Mouse (Mus musculus): ENCODE results near the gene Det1.

The Det1 gene

DNA sequence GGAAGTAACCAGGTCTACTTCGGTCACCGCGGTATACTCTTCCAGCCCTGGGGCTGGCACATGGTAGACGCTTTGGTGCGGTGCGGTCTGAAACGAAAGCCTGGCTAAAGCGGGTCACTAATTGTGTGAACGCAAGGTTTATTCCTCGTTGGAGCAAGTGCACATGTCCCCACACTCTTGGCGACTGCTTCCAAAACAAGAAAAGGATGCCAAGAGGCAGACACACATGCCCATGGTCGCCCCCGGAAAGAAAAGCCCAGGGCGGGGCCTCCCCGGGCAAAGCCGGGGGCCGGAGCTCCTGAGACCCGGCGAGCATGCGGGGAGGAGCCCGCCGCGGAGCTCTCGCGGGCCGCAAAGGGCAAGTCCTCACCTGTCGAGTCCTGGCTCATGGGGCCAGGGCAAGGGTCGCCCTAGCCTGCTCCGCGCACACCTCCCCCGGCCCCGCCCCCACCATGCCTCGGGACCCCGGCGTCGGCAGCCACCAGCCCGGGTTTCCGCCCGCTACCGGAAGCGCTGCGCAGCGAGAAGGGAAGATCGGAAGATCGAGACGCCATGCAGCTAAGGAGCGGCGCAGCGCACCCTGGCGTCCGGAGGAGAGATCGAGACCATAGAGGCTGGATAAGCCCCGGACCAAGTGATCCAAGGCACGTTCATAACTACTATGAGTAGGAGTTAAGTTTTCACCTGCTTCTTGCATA is at the start of gene Det1:
Gene Det1 (minus strand): TSS at position 527 of the 698 bp plus-strand sequence.
- peak; percentile 81 for DNase-seq (ENCODE audit: low read depth, low spot score)

DNA sequence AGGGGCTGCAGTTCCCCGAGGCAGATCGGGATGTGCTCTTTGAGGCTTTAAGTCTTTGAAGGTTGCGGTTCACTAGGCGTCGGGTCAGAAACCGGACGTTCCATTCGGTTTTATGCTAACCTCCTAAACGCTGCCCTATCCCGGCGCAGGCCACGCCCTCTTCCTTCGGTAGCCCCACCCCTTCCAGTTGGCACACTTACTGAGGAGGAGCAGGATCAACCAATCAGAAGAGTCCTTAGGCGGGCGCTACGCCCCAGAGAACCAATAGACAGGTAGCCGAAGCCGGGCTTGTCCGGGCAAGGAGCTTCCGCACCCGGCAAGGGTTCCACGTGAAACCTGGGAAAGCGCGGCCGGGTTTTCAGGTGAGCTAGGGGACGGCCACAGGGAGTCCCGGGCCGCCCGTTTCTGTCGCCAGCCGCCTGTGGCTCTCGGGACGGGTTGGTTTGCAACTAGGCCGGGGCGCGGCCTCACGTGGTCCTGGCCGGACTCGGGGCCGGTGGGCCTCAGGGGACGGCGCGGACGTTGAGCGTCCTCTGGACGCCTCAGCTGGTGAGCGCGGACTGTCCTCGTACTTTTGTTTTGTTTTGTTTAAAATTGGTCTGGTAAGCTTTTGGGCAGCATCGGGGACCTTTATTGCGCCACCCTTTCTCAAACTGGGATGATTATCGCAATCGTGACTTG is 48.7 kb upstream of the Det1 start, which contains the start of gene Aen:
Gene Aen (plus strand): TSS at position 202 of the 681 bp plus-strand sequence.
- DNase-seq (ENCODE audit: low read depth, low spot score), result peak; percentile 93

DNA sequence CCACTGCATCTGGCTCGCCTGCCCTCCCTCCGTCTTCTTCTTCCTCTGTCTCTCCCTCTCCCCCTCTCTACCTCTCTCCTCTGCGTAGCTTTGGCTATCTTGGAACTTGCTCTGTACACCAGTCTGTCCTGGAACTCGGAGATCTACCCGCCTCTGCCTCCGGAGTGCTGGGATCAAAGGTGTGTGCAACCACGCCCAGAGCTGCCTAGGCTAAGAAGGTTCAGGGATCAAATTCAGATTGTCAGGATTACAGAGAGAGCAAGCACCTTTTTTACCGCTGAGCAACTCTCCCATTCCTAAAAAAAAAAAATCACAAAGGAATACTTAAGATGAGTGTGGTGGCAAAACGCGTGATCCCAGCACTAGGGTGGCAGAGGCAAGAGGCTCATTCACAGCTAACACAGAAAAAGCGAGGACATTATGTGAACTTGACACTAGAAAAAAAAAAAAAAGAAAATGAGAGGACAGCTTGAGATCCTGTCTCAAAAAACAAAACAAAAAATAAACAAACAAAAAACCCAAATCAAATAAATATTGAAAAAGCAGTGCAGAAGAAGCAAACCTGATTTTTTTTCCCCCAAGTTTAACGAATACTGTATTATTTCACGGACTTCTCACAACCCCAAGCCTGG is 48.1 kb upstream of the Det1 start:
- no peak for DNase-seq (ENCODE audit: low read depth, low spot score)

DNA sequence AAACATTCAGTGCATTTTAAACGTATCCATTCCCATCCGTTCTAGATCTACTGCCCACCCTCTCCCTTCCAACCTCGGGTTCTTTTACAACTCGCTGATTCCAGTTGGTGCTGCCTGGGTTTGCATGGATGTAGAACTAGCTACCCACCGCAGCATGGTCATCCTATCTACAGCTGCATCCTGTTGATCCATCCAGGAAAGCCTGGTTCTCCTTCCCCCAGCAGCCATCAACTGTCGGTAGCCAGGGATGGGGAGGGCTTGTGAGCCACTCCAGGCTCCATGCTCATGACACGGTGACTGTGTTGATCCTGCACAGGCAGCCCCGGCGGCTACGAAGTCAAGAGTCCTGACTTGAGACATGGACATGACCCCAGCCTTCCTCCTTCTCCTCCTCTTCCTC is 46.9 kb upstream of the Det1 start:
- no peak for DNase-seq (ENCODE audit: low read depth, low spot score)

DNA sequence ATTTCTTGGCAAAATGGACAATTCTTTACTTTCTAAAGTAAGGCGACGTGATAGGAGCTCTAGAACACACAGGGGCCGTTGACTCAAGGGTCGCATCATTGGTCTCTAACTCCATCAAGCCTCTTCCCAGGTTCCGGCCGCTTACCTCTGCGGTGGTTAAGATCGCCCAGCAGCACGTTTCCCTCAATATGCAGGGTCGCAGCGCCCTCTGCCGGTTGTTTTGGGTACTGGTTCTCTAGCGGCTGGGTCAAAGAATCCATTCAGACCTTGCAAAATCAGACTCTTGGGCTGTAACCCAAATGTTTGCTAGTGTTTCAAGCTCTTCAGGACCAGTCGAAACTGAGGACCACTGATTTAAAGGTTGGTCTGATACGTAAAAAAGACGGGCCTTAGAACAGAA is 43.6 kb upstream of the Det1 start:
- no peak for DNase-seq (ENCODE audit: low read depth, low spot score)

DNA sequence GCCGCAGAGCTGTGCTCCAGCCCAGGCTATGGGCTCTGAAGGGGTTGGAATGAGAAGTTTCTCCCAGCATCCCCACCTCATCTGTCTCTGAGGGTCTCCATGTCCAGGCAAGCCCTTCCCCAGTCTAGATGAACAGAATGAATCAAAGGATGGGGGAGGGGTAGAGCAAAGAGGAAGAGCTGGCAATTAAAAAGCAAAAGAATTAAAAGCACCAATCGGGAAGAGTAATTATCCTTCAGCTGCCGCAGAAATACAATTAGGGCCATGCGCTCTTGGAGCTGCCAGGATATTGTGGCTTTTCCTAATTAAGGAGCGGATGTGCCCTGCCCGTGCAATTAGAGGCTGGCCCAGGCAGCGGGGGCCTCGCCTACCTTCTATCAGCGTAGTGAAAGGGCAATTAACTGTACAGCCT is 40.4 kb upstream of the Det1 start:
- DNase-seq (ENCODE audit: low read depth, low spot score), result no peak

DNA sequence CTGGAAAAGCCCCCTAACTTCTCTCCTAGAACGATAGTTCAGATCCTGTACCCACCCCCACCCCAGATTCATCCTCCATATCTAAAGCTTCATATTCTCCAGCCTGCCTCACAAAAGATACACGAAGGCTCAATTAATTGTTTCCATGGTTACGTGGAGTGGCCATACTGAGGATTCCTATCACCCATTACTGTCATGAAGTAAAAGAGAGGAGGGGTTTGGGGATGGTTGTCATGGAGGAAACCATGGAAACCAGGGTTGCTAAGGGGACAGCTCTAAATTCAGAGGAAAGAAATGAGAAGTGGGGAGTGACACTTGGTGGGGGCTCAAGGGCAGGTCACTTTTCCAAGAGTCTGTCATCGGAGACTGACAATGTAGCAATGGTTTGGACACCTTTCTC is 39.4 kb upstream of the Det1 start:
- no peak for DNase-seq (ENCODE audit: low read depth, low spot score)

DNA sequence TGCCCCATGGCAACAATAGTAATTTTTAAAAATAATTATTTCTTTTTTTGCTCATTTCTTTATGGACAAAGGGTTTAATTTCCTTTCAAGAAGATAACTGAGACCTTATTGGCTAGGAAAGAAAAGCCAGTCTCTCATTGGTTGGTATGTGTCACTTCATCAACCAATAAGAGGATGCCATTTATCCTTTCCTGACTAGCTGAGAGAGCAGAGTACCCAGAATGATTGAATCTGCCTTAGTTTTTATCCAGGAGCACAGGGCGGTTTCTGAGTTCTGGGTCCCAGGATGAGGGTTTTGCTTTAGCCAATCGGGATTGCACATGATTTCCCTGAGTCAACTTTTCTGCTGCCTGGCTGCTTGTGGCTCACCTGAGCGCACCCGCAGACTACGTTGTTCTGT is 38.3 kb upstream of the Det1 start:
- DNase-seq (ENCODE audit: low read depth, low spot score), result no peak

DNA sequence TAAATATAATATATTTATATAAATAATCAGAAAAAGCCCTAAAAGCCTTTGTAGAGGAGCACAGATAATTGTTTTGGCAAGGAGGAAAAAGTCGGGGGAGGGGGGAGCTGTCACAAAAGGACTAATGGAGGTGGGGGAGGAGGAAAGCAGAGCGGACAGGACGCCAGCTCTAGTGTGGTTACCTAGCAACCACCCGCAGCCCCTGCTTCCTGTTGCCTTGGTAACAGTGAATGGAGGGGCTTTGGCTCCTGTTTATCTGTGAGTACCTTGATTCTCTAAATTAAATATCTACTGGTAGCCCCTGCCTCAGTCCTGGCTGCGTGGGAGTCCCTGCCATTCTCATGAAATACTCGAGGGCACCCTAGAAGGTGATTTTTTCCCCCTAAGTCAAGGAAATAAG is 37.1 kb upstream of the Det1 start:
- DNase-seq (ENCODE audit: low read depth, low spot score), result no peak

DNA sequence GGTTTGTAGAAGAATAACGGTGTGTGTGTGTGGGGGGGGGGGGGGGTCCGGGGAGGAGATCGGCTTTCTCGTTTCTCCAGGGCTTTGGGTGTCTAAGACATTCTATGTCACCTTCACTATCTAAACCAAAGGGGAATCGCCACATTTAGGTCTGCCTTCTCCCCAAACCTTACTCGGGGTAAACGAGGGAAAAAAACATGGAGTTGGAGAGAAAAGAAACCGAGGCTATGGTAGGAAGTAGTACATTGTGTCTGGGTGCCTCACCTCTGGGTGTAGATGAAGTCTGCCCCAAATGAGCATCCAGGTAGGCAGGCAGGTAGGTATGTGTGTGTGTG is 36.6 kb upstream of the Det1 start:
- no peak for DNase-seq (ENCODE audit: low read depth, low spot score)

DNA sequence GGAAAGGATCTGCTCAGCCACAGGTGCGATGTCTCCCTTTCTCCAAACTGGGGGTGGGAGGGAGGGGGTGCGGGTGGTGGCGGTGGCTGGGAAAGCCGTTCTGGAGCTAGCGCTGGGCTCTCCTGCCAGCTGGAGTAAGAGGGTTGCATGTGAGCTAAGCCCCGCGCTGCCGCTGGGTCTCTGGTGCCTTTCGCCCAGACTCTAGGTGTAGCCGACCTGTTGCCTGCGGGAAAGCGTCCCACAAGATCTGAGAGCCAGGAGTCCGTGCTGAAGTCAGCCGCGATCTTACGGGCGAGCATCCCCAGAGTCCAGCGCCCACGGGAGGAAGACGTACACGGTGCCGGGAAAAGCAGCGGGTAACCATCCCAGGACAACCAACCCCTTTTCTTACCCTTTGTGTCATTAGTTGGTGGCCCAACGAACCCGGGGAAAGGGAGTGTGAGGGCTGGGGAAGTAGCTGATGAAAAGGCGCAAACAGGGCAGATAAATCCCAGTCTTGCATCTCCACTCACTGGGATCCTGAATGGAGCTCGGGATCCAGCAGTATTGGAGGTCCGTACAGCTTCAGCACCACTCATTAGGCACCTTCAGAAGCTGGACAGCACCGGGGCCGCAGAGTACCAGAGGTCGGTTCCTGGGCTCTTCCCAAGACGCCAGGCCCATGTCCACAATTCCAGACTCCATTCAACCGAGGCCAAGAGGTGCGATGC is 36.1 kb upstream of the Det1 start:
- DNase-seq (ENCODE audit: low read depth, low spot score), result no peak

DNA sequence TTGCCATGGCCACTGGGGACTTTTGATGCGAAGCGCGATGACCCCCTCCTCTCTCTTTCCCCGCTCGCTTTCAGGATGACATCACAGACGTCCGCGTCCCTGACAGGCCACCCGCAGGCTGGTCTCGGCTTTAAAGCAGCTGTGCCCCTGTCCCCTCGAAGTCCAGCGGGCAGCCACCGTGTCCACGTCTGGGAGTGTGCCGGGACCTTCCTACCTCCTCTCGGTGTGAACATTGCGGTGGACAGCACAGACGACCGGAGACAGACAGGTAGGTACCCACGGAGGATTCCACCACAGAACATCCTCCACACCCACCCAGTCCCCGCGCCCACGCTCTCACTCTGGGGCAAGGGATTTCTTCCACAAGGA is 35.4 kb upstream of the Det1 start:
- no peak for DNase-seq (ENCODE audit: low read depth, low spot score)

DNA sequence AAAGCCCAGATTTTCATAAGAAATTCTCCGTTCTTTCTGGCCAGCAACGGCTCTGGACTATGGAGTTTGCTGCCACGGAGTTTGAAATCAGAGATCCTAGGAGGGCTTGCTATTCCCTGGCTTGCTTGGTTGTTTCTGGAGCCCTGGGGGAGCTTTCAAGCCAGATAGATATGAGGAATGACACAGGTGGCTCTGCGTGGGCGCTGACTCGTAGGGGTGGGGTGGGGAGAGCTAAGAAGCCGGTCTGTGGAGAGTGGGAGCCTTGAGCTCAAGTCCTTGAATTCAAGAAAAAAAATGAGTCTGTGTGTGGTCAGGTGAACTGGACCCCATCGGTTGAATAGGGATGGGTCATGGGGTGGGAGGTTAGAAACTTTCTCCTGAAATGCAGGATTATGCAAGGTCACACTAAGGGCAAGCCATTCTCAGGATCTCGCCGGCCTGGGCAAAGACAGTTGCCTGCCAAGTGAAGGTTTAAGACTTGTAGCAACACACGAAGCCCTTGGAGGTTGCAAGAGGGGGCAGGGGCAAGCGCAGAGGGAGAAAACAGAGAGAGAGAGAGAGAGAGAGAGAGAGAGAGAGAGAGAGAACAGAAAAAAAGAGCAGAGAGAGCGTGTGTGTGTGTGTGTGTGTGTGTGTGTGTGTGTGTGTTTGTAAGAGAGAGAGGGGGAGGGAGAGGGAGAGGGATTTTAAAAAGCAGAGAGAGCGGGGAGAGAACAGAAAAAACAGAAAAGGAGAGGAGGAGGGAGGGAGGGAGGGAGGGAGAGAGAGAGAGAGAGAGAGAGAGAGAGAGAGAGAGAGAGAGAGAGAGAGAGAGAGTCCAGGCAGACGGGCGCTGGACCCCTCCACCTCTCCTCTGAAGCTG is 34.8 kb upstream of the Det1 start:
- DNase-seq (ENCODE audit: low read depth, low spot score), result no peak

DNA sequence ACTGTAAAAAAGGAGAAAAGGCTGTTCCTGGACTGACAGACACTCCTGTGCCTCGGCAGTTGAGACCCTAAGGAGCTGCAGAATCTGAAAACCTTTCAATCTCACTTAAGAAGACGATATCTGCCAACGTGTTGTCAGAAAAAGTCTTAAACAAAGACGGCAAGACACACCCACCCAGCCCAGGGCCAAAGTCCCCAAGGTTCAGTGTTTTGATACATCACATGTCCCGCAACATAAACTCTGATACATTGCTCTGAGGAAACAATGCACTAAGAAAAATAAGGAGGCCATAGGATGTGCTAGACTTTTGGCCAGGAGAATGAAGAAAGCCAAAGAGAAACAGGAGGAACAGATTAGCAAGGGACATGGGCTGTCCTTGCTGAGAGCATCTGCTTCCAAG is 25.8 kb upstream of the Det1 start:
- no peak for DNase-seq (ENCODE audit: low read depth, low spot score)

DNA sequence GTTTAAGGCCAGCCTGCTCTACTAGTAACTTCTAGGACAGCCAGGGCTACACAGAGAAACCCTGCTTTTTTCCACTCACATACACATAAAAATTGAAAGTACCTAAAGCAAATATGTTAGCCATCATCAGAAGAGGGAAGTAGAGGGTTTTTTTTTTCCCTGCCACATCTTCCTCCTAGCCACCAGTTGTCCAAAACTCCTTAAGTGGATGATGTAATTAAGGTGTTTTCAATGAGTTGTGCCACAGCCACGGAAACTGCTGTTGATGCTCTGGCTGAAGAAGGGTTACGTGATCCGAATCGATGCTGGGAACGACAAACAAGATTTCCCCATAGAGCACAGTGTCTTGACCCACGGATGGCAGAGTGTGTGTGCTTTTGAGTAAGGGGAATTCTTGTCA is 25.3 kb upstream of the Det1 start:
- no peak for DNase-seq (ENCODE audit: low read depth, low spot score)

DNA sequence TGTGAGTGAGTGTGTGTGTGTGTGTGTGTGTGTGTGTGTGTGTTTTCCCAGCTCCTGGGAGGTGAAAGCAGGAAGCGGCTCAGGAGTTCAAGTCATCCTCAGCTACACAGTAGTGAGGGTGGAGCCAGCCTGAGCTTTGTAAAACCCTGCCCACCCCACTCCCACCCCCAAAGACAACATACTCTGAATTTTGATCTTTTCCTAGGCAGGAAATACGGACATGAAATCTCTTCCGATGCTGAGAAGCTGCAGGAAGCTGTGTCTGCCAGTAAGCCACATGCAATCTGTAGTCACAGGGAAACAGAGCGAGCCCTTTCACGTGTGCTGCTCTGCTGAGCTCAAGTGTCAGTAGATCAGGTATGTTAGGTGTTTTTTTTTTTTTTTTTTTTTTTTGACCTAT is 21.7 kb upstream of the Det1 start:
- DNase-seq (ENCODE audit: low read depth, low spot score), result no peak

DNA sequence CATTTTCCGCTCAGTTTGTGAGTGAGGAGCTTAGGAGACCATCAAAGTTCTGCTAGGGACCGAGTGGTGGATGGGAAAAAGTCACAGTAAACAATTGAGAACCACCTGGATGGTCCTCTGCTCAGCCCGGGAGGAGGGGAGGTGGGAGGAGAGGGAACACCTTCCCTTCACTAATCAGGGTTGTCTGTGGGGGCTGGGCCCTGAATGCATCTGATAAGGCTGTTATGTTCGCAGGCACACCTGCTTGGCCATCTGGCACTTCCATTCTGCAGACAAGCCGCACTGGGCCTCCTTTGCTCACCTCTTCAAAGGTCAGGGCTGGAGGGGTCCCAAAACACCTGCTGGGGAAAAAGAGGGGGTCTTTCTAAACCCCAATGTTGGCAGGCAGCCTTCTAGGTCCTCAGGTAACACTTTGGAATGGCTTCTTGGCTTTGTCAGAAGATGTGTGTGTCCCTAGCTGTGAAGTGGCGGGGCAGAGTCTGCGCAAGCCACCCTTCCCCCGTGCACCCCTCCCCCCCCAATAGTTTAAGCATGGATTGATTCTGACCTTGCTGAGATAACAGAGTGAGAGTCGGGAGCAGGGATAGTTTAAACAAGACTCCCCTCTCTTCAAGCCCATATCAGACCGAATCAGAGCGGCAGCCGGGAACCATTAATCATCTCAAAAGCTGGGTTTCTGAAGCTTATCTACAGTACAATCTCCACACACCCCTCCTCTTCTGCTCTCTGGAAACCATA is 18.3 kb upstream of the Det1 start:
- no peak for DNase-seq (ENCODE audit: low read depth, low spot score)

DNA sequence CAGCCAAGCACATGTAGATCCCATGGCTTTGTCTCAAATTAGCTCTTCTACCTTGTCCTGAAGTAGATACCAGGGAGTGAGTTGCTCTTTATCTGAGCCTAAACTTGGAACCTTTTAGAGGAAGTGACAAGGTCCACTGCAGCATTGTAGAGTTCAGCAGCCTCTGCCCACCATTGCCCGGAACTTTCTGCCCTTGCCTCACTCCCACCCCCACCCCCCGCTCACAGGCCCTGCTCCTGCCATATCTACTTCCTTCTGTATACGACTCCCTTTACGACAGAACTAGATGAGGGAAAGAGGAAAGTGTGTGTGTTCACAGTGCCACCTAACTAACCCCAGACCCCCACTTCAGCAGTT is 17.4 kb upstream of the Det1 start:
- DNase-seq (ENCODE audit: low read depth, low spot score), result no peak

DNA sequence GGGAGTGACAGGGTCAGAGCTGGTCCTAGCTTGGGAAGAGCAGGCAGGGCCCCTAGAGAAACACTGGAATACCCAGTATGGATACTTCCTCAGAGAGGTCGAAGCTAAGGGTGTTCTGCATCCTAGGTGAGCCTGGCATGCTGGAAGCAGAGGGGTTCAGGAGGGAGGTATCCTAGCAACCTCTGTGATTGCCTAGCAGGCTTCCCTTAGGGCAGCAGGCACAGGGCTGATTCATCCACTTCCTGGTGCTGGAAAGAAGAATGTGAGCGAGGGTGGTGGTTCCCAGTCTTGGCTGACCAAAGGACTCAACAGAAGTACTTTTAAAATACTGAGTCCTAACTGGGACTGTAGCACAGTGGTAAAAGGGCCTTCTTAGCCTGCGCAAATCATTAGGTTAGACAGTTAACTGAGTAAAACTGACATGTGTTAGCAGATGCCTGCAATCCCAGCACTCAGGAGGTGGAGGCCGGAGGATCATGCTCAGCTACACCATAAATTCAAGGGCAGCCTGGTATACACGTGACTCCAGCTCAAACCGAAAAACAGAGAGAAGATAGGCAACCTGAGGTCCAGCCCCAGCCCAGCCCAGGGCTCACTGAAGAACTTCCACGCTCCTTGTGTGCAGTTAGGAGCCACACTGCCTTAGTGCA is 16.9 kb upstream of the Det1 start:
- DNase-seq (ENCODE audit: low read depth, low spot score), result no peak

DNA sequence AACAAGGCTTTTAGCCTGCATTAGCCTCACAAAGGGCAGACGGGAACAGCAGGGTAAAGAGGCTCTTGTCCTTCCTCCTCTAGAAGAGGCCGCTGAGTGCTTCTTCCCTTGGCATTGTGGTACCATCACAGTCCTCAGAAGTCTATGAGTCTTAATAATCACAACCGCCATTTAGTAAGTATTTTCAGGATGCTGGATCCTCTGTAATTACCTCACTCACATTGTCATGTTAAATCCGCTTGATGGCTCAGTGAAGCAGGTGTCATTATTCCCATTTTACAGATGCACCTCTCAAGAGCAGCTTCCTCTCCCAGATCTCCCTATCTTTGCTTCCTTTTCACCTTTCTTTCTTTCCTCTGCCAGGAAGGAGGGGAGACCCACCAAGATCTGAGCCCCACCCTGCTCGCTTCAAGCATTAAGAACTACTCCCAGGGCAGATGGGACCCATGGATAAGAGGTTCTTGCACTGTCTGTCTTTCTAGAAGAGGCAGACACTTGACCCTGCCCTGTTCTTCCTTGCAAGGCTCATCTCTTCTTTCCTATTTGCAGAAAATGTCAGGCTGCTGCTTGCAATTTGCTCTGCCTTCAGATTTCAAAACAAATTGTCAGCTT is 8.1 kb upstream of the Det1 start:
- DNase-seq (ENCODE audit: low read depth, low spot score), result no peak
